Mouse (Mus musculus): ENCODE measurements around the gene Klre1. TPM values are rescaled to one million over a fixed set of nuclear protein-coding genes. Genes with fewer than 3 reads are reported as not detected.

Klre1 gene
- polyA plus RNA-seq, 1 experiment from 2014 or later, result not detected

GRCm38 (mm10) chr6:129559641-129560027, 18.1 kb upstream of the Klre1 start:
- H3K36me3 ChIP-seq (ENCODE audit: control insufficient read depth, insufficient read depth, low read length), result no peaks in the 10 kb centered on the region
- H3K9me3 ChIP-seq (ENCODE audit: control insufficient read depth, low read length), result no peaks in the 10 kb centered on the region
- H3K27ac ChIP-seq (ENCODE audit: low read depth, low read length), result no peak overlapping the region
- H3K9ac ChIP-seq (ENCODE audit: low read length), result no peak overlapping the region
- no peak for ATAC-seq (ENCODE audit: insufficient read depth, low FRiP score, low TSS enrichment)
- H3K4me1 ChIP-seq (ENCODE audit: control insufficient read depth, insufficient read depth, low read length), result peaks cover 5% of the 10 kb centered on the region; the same call in 1 of the 2 replicates
- no peak overlapping the region for H3K4me3 ChIP-seq (ENCODE audit: low read depth, low read length)
- H3K27me3 ChIP-seq (ENCODE audit: control insufficient read depth, insufficient read depth, low read length), result no peaks in the 10 kb centered on the region
- no peak for DNase-seq (ENCODE audit: low spot score)
- no peak overlapping the region for H3K4me2 ChIP-seq (ENCODE audit: low read depth)
- 52% methylated on average over 4 of the region's 4 CpGs for WGBS

- no peaks in the 10 kb centered on the region for H3K36me3 ChIP-seq (ENCODE audit: control insufficient read depth, insufficient read depth, low read length)
- 87% methylated on average over 2 of the region's 2 CpGs for WGBS
These were observed 12.4 kb upstream of the Klre1 start for GRCm38 (mm10) chr6:129565257-129565656.

GRCm38 (mm10) chr6:129575315-129575714, 2.4 kb upstream of the Klre1 start:
- Histone ChIP-seq H3K9ac (ENCODE audit: low read length) (no peak overlapping the region), H3K9me3 (ENCODE audit: control insufficient read depth, low read length) (no peaks in the 10 kb centered on the region), H3K4me3 (ENCODE audit: low read depth, low read length) (no peak overlapping the region), H3K27ac (ENCODE audit: low read depth, low read length) (no peak overlapping the region), H3K36me3 (ENCODE audit: control insufficient read depth, insufficient read depth, low read length) (no peaks in the 10 kb centered on the region), H3K27me3 (ENCODE audit: control insufficient read depth, insufficient read depth, low read length) (no peaks in the 10 kb centered on the region), H3K4me1 (ENCODE audit: control insufficient read depth, insufficient read depth, low read length) (no peaks in the 10 kb centered on the region), H3K4me2 (ENCODE audit: low read depth) (no peak overlapping the region)
- ATAC-seq (ENCODE audit: insufficient read depth, low FRiP score, low TSS enrichment) (no peak), DNase-seq (ENCODE audit: low spot score) (no peak)
- 42% methylated on average over 2 of the region's 2 CpGs for WGBS

More at GRCm38 (mm10) chr6:129565257-129565656, 12.4 kb upstream of the Klre1 start:
- Histone ChIP-seq H3K4me2 (ENCODE audit: low read depth) (no peak overlapping the region), H3K27ac (ENCODE audit: low read depth, low read length) (no peak overlapping the region), H3K4me1 (ENCODE audit: control insufficient read depth, insufficient read depth, low read length) (no peaks in the 10 kb centered on the region), H3K9ac (ENCODE audit: low read length) (no peak overlapping the region), H3K27me3 (ENCODE audit: control insufficient read depth, insufficient read depth, low read length) (no peaks in the 10 kb centered on the region), H3K4me3 (ENCODE audit: low read depth, low read length) (no peak overlapping the region), H3K9me3 (ENCODE audit: control insufficient read depth, low read length) (no peaks in the 10 kb centered on the region)
- no peak for ATAC-seq (ENCODE audit: insufficient read depth, low FRiP score, low TSS enrichment)
- DNase-seq (ENCODE audit: low spot score), result no peak

GRCm38 (mm10) chr6:129581274-129581673, 3.6 kb downstream of the Klre1 start:
- Histone ChIP-seq H3K4me3 (ENCODE audit: low read depth, low read length) (no peak overlapping the region), H3K4me1 (ENCODE audit: control insufficient read depth, insufficient read depth, low read length) (no peaks in the 10 kb centered on the region), H3K4me2 (ENCODE audit: low read depth) (no peak overlapping the region), H3K9ac (ENCODE audit: low read length) (no peak overlapping the region), H3K9me3 (ENCODE audit: control insufficient read depth, low read length) (no peaks in the 10 kb centered on the region), H3K36me3 (ENCODE audit: control insufficient read depth, insufficient read depth, low read length) (no peaks in the 10 kb centered on the region), H3K27me3 (ENCODE audit: control insufficient read depth, insufficient read depth, low read length) (no peaks in the 10 kb centered on the region), H3K27ac (ENCODE audit: low read depth, low read length) (no peak overlapping the region)
- WGBS, result 60% methylated on average over 4 of the region's 4 CpGs
- DNase-seq (ENCODE audit: low spot score), result no peak
- ATAC-seq (ENCODE audit: insufficient read depth, low FRiP score, low TSS enrichment), result no peak

GRCm38 (mm10) chr6:129581896-129582295, 4.2 kb downstream of the Klre1 start:
- no peaks in the 10 kb centered on the region for H3K36me3 ChIP-seq (ENCODE audit: control insufficient read depth, insufficient read depth, low read length)
- ATAC-seq (ENCODE audit: insufficient read depth, low FRiP score, low TSS enrichment) (no peak), DNase-seq (ENCODE audit: low spot score) (no peak)
- H3K9ac ChIP-seq (ENCODE audit: low read length), result no peak overlapping the region
- no peaks in the 10 kb centered on the region for H3K9me3 ChIP-seq (ENCODE audit: control insufficient read depth, low read length)
- H3K4me3 ChIP-seq (ENCODE audit: low read depth, low read length), result no peak overlapping the region
- no peak overlapping the region for H3K4me2 ChIP-seq (ENCODE audit: low read depth)
- H3K27ac ChIP-seq (ENCODE audit: low read depth, low read length), result no peak overlapping the region
- H3K27me3 ChIP-seq (ENCODE audit: control insufficient read depth, insufficient read depth, low read length), result no peaks in the 10 kb centered on the region
- no peaks in the 10 kb centered on the region for H3K4me1 ChIP-seq (ENCODE audit: control insufficient read depth, insufficient read depth, low read length)
- 88% methylated on average over 4 of the region's 4 CpGs for WGBS

- Histone ChIP-seq H3K4me3 (ENCODE audit: low read depth, low read length) (no peak overlapping the region), H3K27me3 (ENCODE audit: control insufficient read depth, insufficient read depth, low read length) (no peaks in the 10 kb centered on the region), H3K9ac (ENCODE audit: low read length) (no peak overlapping the region), H3K4me2 (ENCODE audit: low read depth) (no peak overlapping the region), H3K9me3 (ENCODE audit: control insufficient read depth, low read length) (no peaks in the 10 kb centered on the region), H3K4me1 (ENCODE audit: control insufficient read depth, insufficient read depth, low read length) (no peaks in the 10 kb centered on the region), H3K36me3 (ENCODE audit: control insufficient read depth, insufficient read depth, low read length) (no peaks in the 10 kb centered on the region), H3K27ac (ENCODE audit: low read depth, low read length) (no peak overlapping the region)
- DNase-seq (ENCODE audit: low spot score) (no peak), ATAC-seq (ENCODE audit: insufficient read depth, low FRiP score, low TSS enrichment) (no peak)
- 78% methylated on average over 3 of the region's 3 CpGs for WGBS
These were observed 5.3 kb downstream of the Klre1 start for GRCm38 (mm10) chr6:129583014-129583413.

- DNase-seq (ENCODE audit: low spot score), result no peak
- H3K4me2 ChIP-seq (ENCODE audit: low read depth), result no peak within 1 kb of the TSS
- no peaks in the 10 kb centered on the region for H3K36me3 ChIP-seq (ENCODE audit: control insufficient read depth, insufficient read depth, low read length)
- no peak within 1 kb of the TSS for H3K27ac ChIP-seq (ENCODE audit: low read depth, low read length)
- no peak for ATAC-seq (ENCODE audit: insufficient read depth, low FRiP score, low TSS enrichment)
- H3K27me3 ChIP-seq (ENCODE audit: control insufficient read depth, insufficient read depth, low read length), result no peaks in the 10 kb centered on the region
- H3K9me3 ChIP-seq (ENCODE audit: control insufficient read depth, low read length), result no peaks in the 10 kb centered on the region
- H3K4me3 ChIP-seq (ENCODE audit: low read depth, low read length), result no peak within 1 kb of the TSS
- no peaks in the 10 kb centered on the region for H3K4me1 ChIP-seq (ENCODE audit: control insufficient read depth, insufficient read depth, low read length)
- WGBS, result 80% methylated on average over 3 of the region's 3 CpGs
- no peak within 1 kb of the TSS for H3K9ac ChIP-seq (ENCODE audit: low read length)
These were observed 13.8 kb downstream of the Klre1 start, which contains the start of gene Klrd1 for GRCm38 (mm10) chr6:129591508-129591907. TSS of gene Klrd1 (plus strand) at chr6:129591782.

- ATAC-seq (ENCODE audit: insufficient read depth, low FRiP score, low TSS enrichment) (no peak), DNase-seq (ENCODE audit: low spot score) (no peak)
- Histone ChIP-seq H3K36me3 (ENCODE audit: control insufficient read depth, insufficient read depth, low read length) (no peaks in the 10 kb centered on the region), H3K4me1 (ENCODE audit: control insufficient read depth, insufficient read depth, low read length) (no peaks in the 10 kb centered on the region), H3K27me3 (ENCODE audit: control insufficient read depth, insufficient read depth, low read length) (no peaks in the 10 kb centered on the region), H3K27ac (ENCODE audit: low read depth, low read length) (no peak overlapping the region), H3K4me2 (ENCODE audit: low read depth) (no peak overlapping the region), H3K9ac (ENCODE audit: low read length) (no peak overlapping the region), H3K4me3 (ENCODE audit: low read depth, low read length) (no peak overlapping the region), H3K9me3 (ENCODE audit: control insufficient read depth, low read length) (no peaks in the 10 kb centered on the region)
These were observed 30.7 kb downstream of the Klre1 start for GRCm38 (mm10) chr6:129608372-129608771.

- no peak within 1 kb of the TSS for H3K9ac ChIP-seq (ENCODE audit: low read length)
- no peaks in the 10 kb centered on the region for H3K4me1 ChIP-seq (ENCODE audit: control insufficient read depth, insufficient read depth, low read length)
- no peak within 1 kb of the TSS for H3K27ac ChIP-seq (ENCODE audit: low read depth, low read length)
- no peaks in the 10 kb centered on the region for H3K9me3 ChIP-seq (ENCODE audit: control insufficient read depth, low read length)
- no peaks in the 10 kb centered on the region for H3K36me3 ChIP-seq (ENCODE audit: control insufficient read depth, insufficient read depth, low read length)
- ATAC-seq (ENCODE audit: insufficient read depth, low FRiP score, low TSS enrichment) (no peak), DNase-seq (ENCODE audit: low spot score) (no peak)
- H3K4me2 ChIP-seq (ENCODE audit: low read depth), result no peak within 1 kb of the TSS
- WGBS, result 82% methylated on average over 4 of the region's 4 CpGs
- no peak within 1 kb of the TSS for H3K4me3 ChIP-seq (ENCODE audit: low read depth, low read length)
- no peaks in the 10 kb centered on the region for H3K27me3 ChIP-seq (ENCODE audit: control insufficient read depth, insufficient read depth, low read length)
These were observed 46.0 kb downstream of the Klre1 start, which contains the start of gene Klrk1 for GRCm38 (mm10) chr6:129623735-129624134. TSS of gene Klrk1 (minus strand) at chr6:129623864.
